Mouse (Mus musculus) lung, adult 2 months (tissue): ENCODE results near the gene Vipas39.

Source experiments
- CTCF ChIP-seq: fragments of 200-500 bp; IDR thresholded peaks from 2 replicates; pipeline ENCODE4 v1.5.1; 2011; ENCODE audit warnings: mild to moderate bottlenecking, low read length, control low read depth; ENCODE audit not compliant: insufficient read depth
- POLR2A ChIP-seq: fragments of 200-500 bp; IDR thresholded peaks from 2 replicates; pipeline ENCODE4 v1.6.1; 2011; ENCODE audit warnings: low read depth, mild to moderate bottlenecking, control low read depth, low read length, borderline replicate concordance; ENCODE audit errors: extremely low read depth

GRCm38 (mm10) chr12:87193008-87193407 is 73.0 kb downstream of the Vipas39 start:
- TF ChIP-seq CTCF: no peak
- no peak for TF ChIP-seq POLR2A
